Mouse (Mus musculus) layer of hippocampus, adult 9-11 months (tissue): ENCODE data around the gene Rfng.
A peak's percentile ranks its signal among the peaks of the same experiment; 100 is the strongest.
"Not testable (repeated sequence)": the region's sequence is repeated elsewhere in the genome, so short reads cannot be mapped to it uniquely, and the experiment has no call there.

Source experiments
- DNase-seq: peaks from one replicate; pipeline ENCODE4 v3.0.0; 2022

Rfng gene

GRCm38 (mm10) chr11:120784064-120784791 lies at the start of gene Rfng, which contains the start of gene Gps1:
Gene Rfng (minus strand): TSS chr11:120784207.
Gene Gps1 (plus strand): TSS chr11:120784272.
- peak; percentile 72 for DNase-seq

- DNase-seq, result not testable (repeated sequence)
These were observed 49.0 kb upstream of the Rfng start for GRCm38 (mm10) chr11:120832962-120833361.

GRCm38 (mm10) chr11:120831659-120832440 lies 47.8 kb upstream of the Rfng start:
- no peak for DNase-seq

GRCm38 (mm10) chr11:120830686-120831085 lies 46.7 kb upstream of the Rfng start:
- no peak for DNase-seq

- no peak for DNase-seq
These were observed 45.9 kb upstream of the Rfng start for GRCm38 (mm10) chr11:120829757-120830532.

GRCm38 (mm10) chr11:120828416-120828815 lies 44.4 kb upstream of the Rfng start:
- DNase-seq, result no peak

- no peak for DNase-seq
These were observed 42.3 kb upstream of the Rfng start for GRCm38 (mm10) chr11:120826016-120826953.

- no peak for DNase-seq
These were observed 41.4 kb upstream of the Rfng start for GRCm38 (mm10) chr11:120825289-120825863.

GRCm38 (mm10) chr11:120824787-120825288 lies 40.8 kb upstream of the Rfng start:
- no peak for DNase-seq

- DNase-seq, result peak; percentile 99
These were observed 40.2 kb upstream of the Rfng start, which contains the start of gene Fasn for GRCm38 (mm10) chr11:120823956-120824786. Gene Fasn (minus strand): TSS chr11:120824547.

- DNase-seq, result no peak
These were observed 39.5 kb upstream of the Rfng start for GRCm38 (mm10) chr11:120823551-120823947.

GRCm38 (mm10) chr11:120822831-120823550 lies 39.0 kb upstream of the Rfng start:
- DNase-seq, result no peak

- no peak for DNase-seq
These were observed 38.3 kb upstream of the Rfng start for GRCm38 (mm10) chr11:120822321-120822720.

GRCm38 (mm10) chr11:120821076-120821922 lies 37.3 kb upstream of the Rfng start:
- peak; percentile 67 for DNase-seq

- DNase-seq, result no peak
These were observed 36.5 kb upstream of the Rfng start for GRCm38 (mm10) chr11:120820546-120820945.

- no peak for DNase-seq
These were observed 35.5 kb upstream of the Rfng start for GRCm38 (mm10) chr11:120819556-120819955.

GRCm38 (mm10) chr11:120818251-120818650 lies 34.2 kb upstream of the Rfng start:
- DNase-seq, result no peak

GRCm38 (mm10) chr11:120817358-120817757 lies 33.4 kb upstream of the Rfng start:
- no peak for DNase-seq

GRCm38 (mm10) chr11:120812068-120812467 lies 28.1 kb upstream of the Rfng start:
- peak; percentile 54 for DNase-seq
